Mouse (Mus musculus): ENCODE data around the gene Ms4a14.
"Not testable (repeated sequence)": the region's sequence is repeated elsewhere in the genome, so short reads cannot be mapped to it uniquely, and the experiment has no call there.

Ms4a14 gene

GRCm38 (mm10) chr19:11314354-11314753, at the start of gene Ms4a14:
Ms4a14 (minus strand) TSS chr19:11314454.
- DNase-seq (ENCODE audit: extremely low spot score) = no peak

GRCm38 (mm10) chr19:11362002-11362401, 47.7 kb upstream of the Ms4a14 start:
- no peak for DNase-seq (ENCODE audit: extremely low spot score)

GRCm38 (mm10) chr19:11360106-11360505, 45.9 kb upstream of the Ms4a14 start:
- DNase-seq (ENCODE audit: extremely low spot score) = no peak

- DNase-seq (ENCODE audit: extremely low spot score) = no peak
These were observed 41.5 kb upstream of the Ms4a14 start for GRCm38 (mm10) chr19:11355730-11356129.

GRCm38 (mm10) chr19:11351878-11352277, 37.6 kb upstream of the Ms4a14 start:
- DNase-seq (ENCODE audit: extremely low spot score) = no peak

GRCm38 (mm10) chr19:11349698-11350481, 35.6 kb upstream of the Ms4a14 start:
- peak; percentile 17 for DNase-seq (ENCODE audit: extremely low spot score)

GRCm38 (mm10) chr19:11343992-11344391, 29.7 kb upstream of the Ms4a14 start:
- DNase-seq (ENCODE audit: extremely low spot score) = no peak

GRCm38 (mm10) chr19:11343147-11343546, 28.9 kb upstream of the Ms4a14 start:
- DNase-seq (ENCODE audit: extremely low spot score) = no peak

GRCm38 (mm10) chr19:11335932-11336331, 21.7 kb upstream of the Ms4a14 start, which contains the start of gene Ms4a7:
Ms4a7 (minus strand) TSS chr19:11336146.
- no peak for DNase-seq (ENCODE audit: extremely low spot score)

- no peak for DNase-seq (ENCODE audit: extremely low spot score)
These were observed 6.9 kb upstream of the Ms4a14 start for GRCm38 (mm10) chr19:11321123-11321522.

GRCm38 (mm10) chr19:11316786-11317185, 2.5 kb upstream of the Ms4a14 start:
- no peak for DNase-seq (ENCODE audit: extremely low spot score)

GRCm38 (mm10) chr19:11308888-11309287, 5.4 kb downstream of the Ms4a14 start:
- no peak for DNase-seq (ENCODE audit: extremely low spot score)

- DNase-seq (ENCODE audit: extremely low spot score) = not testable (repeated sequence)
These were observed 14.7 kb downstream of the Ms4a14 start for GRCm38 (mm10) chr19:11299529-11299928.

GRCm38 (mm10) chr19:11298939-11299338, 15.3 kb downstream of the Ms4a14 start:
- no peak for DNase-seq (ENCODE audit: extremely low spot score)

- peak; percentile 19 for DNase-seq (ENCODE audit: extremely low spot score)
These were observed 20.6 kb downstream of the Ms4a14 start for GRCm38 (mm10) chr19:11293616-11294015.

- peak; percentile 58 for DNase-seq (ENCODE audit: extremely low spot score)
These were observed 21.3 kb downstream of the Ms4a14 start for GRCm38 (mm10) chr19:11292990-11293389.

- no peak for DNase-seq (ENCODE audit: extremely low spot score)
These were observed 30.5 kb downstream of the Ms4a14 start, which contains the start of gene Ms4a5 for GRCm38 (mm10) chr19:11283773-11284172. Ms4a5 (minus strand) TSS chr19:11283873.

- DNase-seq (ENCODE audit: extremely low spot score) = no peak
These were observed 34.0 kb downstream of the Ms4a14 start for GRCm38 (mm10) chr19:11280223-11280622.

GRCm38 (mm10) chr19:11276431-11276830, 37.8 kb downstream of the Ms4a14 start:
- no peak for DNase-seq (ENCODE audit: extremely low spot score)

- no peak for DNase-seq (ENCODE audit: extremely low spot score)
These were observed 47.3 kb downstream of the Ms4a14 start for GRCm38 (mm10) chr19:11266956-11267355.

GRCm38 (mm10) chr19:11266052-11266845, 48.0 kb downstream of the Ms4a14 start, which contains the start of gene Ms4a1:
Ms4a1 (minus strand) TSS chr19:11266241.
- DNase-seq (ENCODE audit: extremely low spot score) = no peak

GRCm38 (mm10) chr19:11264602-11265185, 49.6 kb downstream of the Ms4a14 start:
- no peak for DNase-seq (ENCODE audit: extremely low spot score)

All from embryo, embryonic 9.5 days (tissue).